Mouse (Mus musculus) adrenal gland, adult (tissue): Measurements from ENCODE around the gene Rhox1.
"Not testable (repeated sequence)": the region's sequence is repeated elsewhere in the genome, so short reads cannot be mapped to it uniquely, and the experiment has no call there.

Source experiments
- DNase-seq, 2 experiments: peaks; one replicate each; pipeline ENCODE4 v3.0.0; 2022 to 2023; ENCODE audit warnings: low spot score in 1 of 2; ENCODE audit not compliant: inconsistent age in 2 of 2

The Rhox1 gene

GRCm38 (mm10) chrX:37222158-37222557 lies at the start of gene Rhox1:
Gene Rhox1 (minus strand): TSS chrX:37222258.
- DNase-seq = not testable (repeated sequence)

- not testable (repeated sequence) for DNase-seq
Observed at GRCm38 (mm10) chrX:37265038-37265437, 43.0 kb upstream of the Rhox1 start, which contains the start of gene Rhox4a. Gene Rhox4a (plus strand): TSS chrX:37265338.

- DNase-seq = not testable (repeated sequence)
Observed at GRCm38 (mm10) chrX:37249619-37250018, 27.6 kb upstream of the Rhox1 start, which contains the start of gene Rhox3a. Gene Rhox3a (plus strand): TSS chrX:37249919.

GRCm38 (mm10) chrX:37244676-37245075 lies 22.6 kb upstream of the Rhox1 start, which contains the start of gene Rhox2a:
Gene Rhox2a (plus strand): TSS chrX:37244976.
- DNase-seq = not testable (repeated sequence)

GRCm38 (mm10) chrX:37210941-37211340 lies 11.1 kb downstream of the Rhox1 start, which contains the start of gene Gm9:
Gene Gm9 (minus strand): TSS chrX:37211041.
- no peak for DNase-seq

- no peak for DNase-seq
Observed at GRCm38 (mm10) chrX:37198676-37199075, 23.4 kb downstream of the Rhox1 start.

GRCm38 (mm10) chrX:37191744-37192379 lies 30.2 kb downstream of the Rhox1 start:
- peak; percentile 11 to 55 for DNase-seq

- DNase-seq = peak; percentile 86 to 95
Observed at GRCm38 (mm10) chrX:37191105-37191743, 30.8 kb downstream of the Rhox1 start, which contains the start of the genes Ndufa1 and Rnf113a1. Gene Ndufa1 (minus strand): TSS chrX:37191163. Gene Rnf113a1 (plus strand): TSS chrX:37191245.

GRCm38 (mm10) chrX:37190755-37191104 lies 31.3 kb downstream of the Rhox1 start:
- no peak for DNase-seq

- DNase-seq = peak in 1 of 2 experiments; percentile 27
Observed at GRCm38 (mm10) chrX:37184401-37184800, 37.7 kb downstream of the Rhox1 start.

GRCm38 (mm10) chrX:37168742-37169141 lies 53.3 kb downstream of the Rhox1 start, which contains the start of gene Akap14:
Gene Akap14 (minus strand): TSS chrX:37168842.
- no peak for DNase-seq

GRCm38 (mm10) chrX:37167085-37167484 lies 55.0 kb downstream of the Rhox1 start:
- peak; percentile 33 to 75 for DNase-seq
